Mouse (Mus musculus): ENCODE measurements at regions not wholly inside any gene's neighbourhood (a gene's known extent, or its start where the extent isn't known, plus 50 kb on each side); places are given as distances from the start of the nearest gene placed in this dataset.

- H3K27me3 ChIP-seq (ENCODE audit: control insufficient read depth, insufficient read depth, low read length): no peaks in the 10 kb centered on the region
- H3K36me3 ChIP-seq (ENCODE audit: control insufficient read depth, insufficient read depth, low read length): no peaks in the 10 kb centered on the region
- no peak overlapping the region for H3K4me3 ChIP-seq (ENCODE audit: low read length)
- no peak overlapping the region for H3K27ac ChIP-seq (ENCODE audit: low read depth, low read length)
- no peak for ATAC-seq (ENCODE audit: low FRiP score, low TSS enrichment)
- no peaks in the 10 kb centered on the region for H3K9me3 ChIP-seq (ENCODE audit: control insufficient read depth, low read length)
- H3K4me2 ChIP-seq (replicated peaks; ENCODE audit: low read depth, low read length): no peak overlapping the region
- WGBS: 86% methylated on average over 8 of the region's 8 CpGs
- H3K9ac ChIP-seq (ENCODE audit: low read depth, low read length): no peak overlapping the region
- no peaks in the 10 kb centered on the region for H3K4me1 ChIP-seq (ENCODE audit: control insufficient read depth, insufficient read depth, low read length)
Measured at GRCm38 (mm10) chr4:107749045-107749444, 53.0 kb upstream of the Lrp8 start.

- Histone ChIP-seq H3K4me3 (ENCODE audit: low read length) (no peak overlapping the region), H3K27me3 (ENCODE audit: control insufficient read depth, insufficient read depth, low read length) (no peaks in the 10 kb centered on the region), H3K27ac (ENCODE audit: low read depth, low read length) (no peak overlapping the region), H3K4me2 (replicated peaks; ENCODE audit: low read depth, low read length) (no peak overlapping the region), H3K9me3 (ENCODE audit: control insufficient read depth, low read length) (no peaks in the 10 kb centered on the region), H3K36me3 (ENCODE audit: control insufficient read depth, insufficient read depth, low read length) (no peaks in the 10 kb centered on the region), H3K9ac (ENCODE audit: low read depth, low read length) (no peak overlapping the region), H3K4me1 (ENCODE audit: control insufficient read depth, insufficient read depth, low read length) (no peaks in the 10 kb centered on the region)
- peak; percentile 55; the same call in 1 of the 2 replicates for ATAC-seq (ENCODE audit: low FRiP score, low TSS enrichment)
- WGBS: 48% methylated on average over 9 of the region's 9 CpGs
Measured at GRCm38 (mm10) chr4:107750017-107750416, 52.0 kb upstream of the Lrp8 start.
